Mouse (Mus musculus): ENCODE measurements around the gene Gprc6a.

The Gprc6a gene

DNA sequence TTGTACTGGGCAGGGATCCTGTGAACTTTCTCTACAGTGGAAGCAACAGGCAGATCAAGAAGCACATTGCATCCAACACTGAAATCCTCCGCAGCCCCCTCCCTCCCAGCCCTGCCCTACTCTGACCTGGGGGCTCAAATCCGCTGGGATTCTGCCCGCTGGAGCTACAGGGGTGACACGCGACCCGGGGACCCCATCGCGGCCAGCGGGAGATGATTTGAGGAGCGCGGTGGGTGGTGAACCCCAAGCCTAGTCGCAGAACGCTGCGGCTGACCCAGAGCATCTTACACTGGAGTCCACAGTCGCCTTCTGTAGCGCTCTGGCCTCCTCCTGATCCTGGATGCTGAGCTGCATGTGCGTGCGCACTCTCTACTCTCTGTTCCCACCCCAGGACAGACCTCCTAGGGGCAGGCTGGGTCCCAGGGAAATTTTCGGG is 41.1 kb downstream of the Gprc6a start, which contains the start of gene Fam162b:
Gene Fam162b, minus strand, starts transcription at position 379 of the 436 bp plus-strand sequence.
- DNase-seq (ENCODE audit: low spot score in 2 of 2) = no peak

- no peak for DNase-seq (ENCODE audit: low spot score in 2 of 2)
These were observed 46.3 kb downstream of the Gprc6a start for GRCm38 (mm10) chr10:51584919-51585318.

GRCm38 (mm10) chr10:51584378-51584777 is 46.9 kb downstream of the Gprc6a start:
- no peak for DNase-seq (ENCODE audit: low spot score in 2 of 2)

GRCm38 (mm10) chr10:51571225-51571996 is 59.9 kb downstream of the Gprc6a start:
- no peak for DNase-seq (ENCODE audit: low spot score in 2 of 2)

Data from cerebellum, postnatal 4 days (tissue).